Mouse (Mus musculus): ENCODE data around the gene Sox13. TPM values are rescaled to one million over a fixed set of nuclear protein-coding genes. Genes with fewer than 3 reads are reported as not detected.

Sox13 gene
- polyA plus RNA-seq, 1 experiment from 2014 or later = 6.0 TPM

DNA sequence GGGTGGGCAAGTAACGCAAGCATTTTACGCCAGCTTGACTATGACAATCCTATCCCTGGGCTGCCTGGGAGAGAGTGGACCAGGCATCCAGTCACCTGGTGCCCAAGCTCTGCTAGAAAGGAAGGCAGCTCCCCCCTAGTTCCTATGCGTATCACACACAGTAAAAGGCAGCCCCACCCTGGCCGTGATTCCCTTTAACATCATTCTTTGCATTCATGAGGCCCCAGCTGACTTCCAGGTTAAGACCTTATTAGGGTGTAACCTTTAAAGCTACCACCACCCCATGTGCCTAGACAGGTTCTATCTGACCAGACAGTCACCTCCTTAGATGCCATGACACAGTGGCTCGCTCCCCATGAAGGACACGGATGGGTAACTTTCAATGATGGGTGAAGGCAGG is 8.7 kb downstream of the Sox13 start:
- 78% methylated on average over 6 of the region's 6 CpGs for WGBS
- H3K36me3 ChIP-seq (ENCODE audit: control insufficient read depth, insufficient read depth, low read length) = no peaks in the 10 kb centered on the region
- ATAC-seq (ENCODE audit: insufficient number of reproducible peaks, low FRiP score, low TSS enrichment, low read depth) (no peak), DNase-seq (ENCODE audit: low spot score) (no peak)
- no peak overlapping the region for H3K27ac ChIP-seq (replicated peaks; ENCODE audit: low read depth, low read length)
- no peaks in the 10 kb centered on the region; the same call in 1 of the 2 replicates for H3K27me3 ChIP-seq (ENCODE audit: control insufficient read depth, insufficient read depth, low read length)
- no peak overlapping the region for H3K9ac ChIP-seq (ENCODE audit: low read length)
- H3K4me3 ChIP-seq (ENCODE audit: low read depth, low read length) = no peak overlapping the region
- H3K4me2 ChIP-seq (ENCODE audit: low read depth, severe bottlenecking) = no peak overlapping the region
- no peaks in the 10 kb centered on the region for H3K9me3 ChIP-seq (ENCODE audit: control insufficient read depth, low read length)
- H3K4me1 ChIP-seq (ENCODE audit: control insufficient read depth, insufficient read depth, low read length) = peaks cover 17% of the 10 kb centered on the region

DNA sequence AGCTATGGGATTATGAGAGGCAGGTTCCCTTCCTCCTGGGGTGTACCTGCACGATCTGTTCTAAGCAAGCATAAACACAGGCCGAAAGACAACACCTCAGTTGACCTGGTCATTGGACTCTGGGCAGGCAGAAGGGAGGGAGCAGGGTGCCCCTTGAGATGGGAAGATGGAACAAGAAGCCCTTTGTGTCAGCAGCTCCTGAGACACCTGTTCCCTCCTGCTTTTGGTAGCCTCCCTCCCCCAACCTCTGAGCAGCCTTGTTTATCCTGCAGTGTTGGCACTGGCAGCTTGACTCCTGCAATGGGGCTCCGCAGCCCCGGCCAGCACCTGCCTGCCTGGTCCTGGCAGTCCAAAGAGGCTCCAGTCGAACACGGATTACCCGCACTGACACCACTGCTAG is 9.1 kb downstream of the Sox13 start:
- H3K4me2 ChIP-seq (ENCODE audit: low read depth, severe bottlenecking) = no peak overlapping the region
- no peak for DNase-seq (ENCODE audit: low spot score)
- WGBS = 66% methylated on average over 7 of the region's 7 CpGs

DNA sequence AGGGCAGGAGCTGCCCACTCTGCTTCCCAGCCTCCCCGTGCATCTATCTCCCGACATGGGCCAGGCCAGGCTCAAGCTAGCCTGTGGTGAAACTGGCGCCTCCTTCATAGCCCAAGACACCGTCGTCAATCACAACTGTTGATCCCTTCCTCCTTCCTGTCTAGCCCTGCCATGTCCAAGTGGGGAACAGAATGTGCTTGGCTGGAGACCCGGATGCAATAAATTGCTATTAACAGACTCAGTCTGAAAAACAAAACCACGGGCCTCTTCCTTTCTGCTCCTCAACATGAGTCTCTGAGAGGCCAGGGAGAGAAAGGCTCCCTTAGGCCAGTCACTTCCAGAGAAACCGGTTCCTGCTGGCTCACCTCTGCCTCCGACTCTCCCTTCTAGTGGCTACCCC is 11.2 kb downstream of the Sox13 start:
- no peak overlapping the region for H3K9ac ChIP-seq (ENCODE audit: low read length)
- H3K4me2 ChIP-seq (ENCODE audit: low read depth, severe bottlenecking) = no peak overlapping the region
- H3K4me1 ChIP-seq (ENCODE audit: control insufficient read depth, insufficient read depth, low read length) = peaks cover 25% of the 10 kb centered on the region
- H3K4me3 ChIP-seq (ENCODE audit: low read depth, low read length) = no peak overlapping the region
- DNase-seq (ENCODE audit: low spot score) = no peak
- no peaks in the 10 kb centered on the region for H3K36me3 ChIP-seq (ENCODE audit: control insufficient read depth, insufficient read depth, low read length)
- no peak overlapping the region; the same call in 1 of the 2 replicates for H3K27ac ChIP-seq (replicated peaks; ENCODE audit: low read depth, low read length)
- no peaks in the 10 kb centered on the region for H3K27me3 ChIP-seq (ENCODE audit: control insufficient read depth, insufficient read depth, low read length)
- no peak for ATAC-seq (ENCODE audit: insufficient number of reproducible peaks, low FRiP score, low TSS enrichment, low read depth)
- H3K9me3 ChIP-seq (ENCODE audit: control insufficient read depth, low read length) = no peaks in the 10 kb centered on the region
- 54% methylated on average over 9 of the region's 9 CpGs for WGBS

More for the DNA sequence above, 9.1 kb downstream of the Sox13 start:
- no peak overlapping the region for H3K27ac ChIP-seq (replicated peaks; ENCODE audit: low read depth, low read length)
- no peak for ATAC-seq (ENCODE audit: insufficient number of reproducible peaks, low FRiP score, low TSS enrichment, low read depth)
- H3K9me3 ChIP-seq (ENCODE audit: control insufficient read depth, low read length) = no peaks in the 10 kb centered on the region
- H3K36me3 ChIP-seq (ENCODE audit: control insufficient read depth, insufficient read depth, low read length) = no peaks in the 10 kb centered on the region
- no peaks in the 10 kb centered on the region; the same call in 1 of the 2 replicates for H3K27me3 ChIP-seq (ENCODE audit: control insufficient read depth, insufficient read depth, low read length)
- no peak overlapping the region for H3K9ac ChIP-seq (ENCODE audit: low read length)
- no peak overlapping the region for H3K4me3 ChIP-seq (ENCODE audit: low read depth, low read length)
- peaks cover 15% of the 10 kb centered on the region for H3K4me1 ChIP-seq (ENCODE audit: control insufficient read depth, insufficient read depth, low read length)

DNA sequence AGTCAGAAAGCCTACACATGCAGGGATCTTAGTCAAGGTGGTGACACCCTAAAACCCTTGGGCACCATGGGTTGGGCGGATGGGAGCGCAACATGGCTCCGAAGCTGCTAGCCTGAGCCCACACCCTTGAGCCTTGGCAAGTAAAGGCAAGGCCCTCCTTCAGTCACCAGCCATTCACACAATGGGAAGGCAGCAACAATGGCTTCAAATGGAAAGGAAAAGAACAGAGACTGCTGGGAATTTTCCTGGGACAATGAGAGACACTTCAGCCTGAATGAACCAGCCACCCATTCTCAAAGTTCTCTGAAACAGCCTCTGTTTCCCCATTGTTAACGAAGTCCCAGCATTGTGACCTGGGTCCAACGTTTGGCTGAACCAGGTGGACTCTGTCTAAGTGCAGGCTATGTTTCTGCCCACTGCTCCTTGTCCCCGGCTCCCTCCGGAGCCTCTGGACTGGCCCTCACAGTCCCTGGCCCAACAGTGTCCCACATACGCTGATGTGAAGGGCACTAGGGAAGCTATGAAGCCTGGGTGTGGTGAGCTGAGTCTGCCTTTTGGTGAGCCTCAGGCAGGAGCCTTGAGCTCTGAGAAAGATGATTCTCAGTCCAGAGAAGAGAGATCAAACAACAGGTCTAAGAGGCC is 12.6 kb downstream of the Sox13 start:
- H3K4me1 ChIP-seq (ENCODE audit: control insufficient read depth, insufficient read depth, low read length) = peaks cover 21% of the 10 kb centered on the region
- no peak for ATAC-seq (ENCODE audit: insufficient number of reproducible peaks, low FRiP score, low TSS enrichment, low read depth)

DNA sequence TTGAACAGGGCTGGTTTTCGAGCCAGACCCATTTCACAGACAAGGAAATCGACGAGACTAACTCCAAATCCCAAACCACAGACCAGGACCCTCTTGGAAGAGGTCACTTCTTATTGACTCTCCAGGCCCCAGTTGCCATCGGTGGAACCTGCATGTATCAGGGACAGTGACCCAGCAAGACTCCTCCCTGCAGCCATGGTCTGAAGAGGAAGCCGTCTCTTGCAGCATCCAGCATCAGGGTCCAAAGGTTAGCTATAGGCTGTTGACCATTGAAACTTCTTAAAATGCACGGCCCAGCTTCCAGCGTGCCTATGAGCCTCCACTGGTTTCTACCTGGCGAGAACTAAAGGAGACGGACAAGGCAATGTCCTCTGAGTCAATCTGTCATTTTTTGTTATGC is 14.4 kb downstream of the Sox13 start:
- no peak overlapping the region for H3K4me3 ChIP-seq (ENCODE audit: low read depth, low read length)
- no peak overlapping the region for H3K4me2 ChIP-seq (ENCODE audit: low read depth, severe bottlenecking)
- peaks cover 18% of the 10 kb centered on the region for H3K4me1 ChIP-seq (ENCODE audit: control insufficient read depth, insufficient read depth, low read length)
- DNase-seq (ENCODE audit: low spot score) (no peak), ATAC-seq (ENCODE audit: insufficient number of reproducible peaks, low FRiP score, low TSS enrichment, low read depth) (no peak)
- no peaks in the 10 kb centered on the region for H3K9me3 ChIP-seq (ENCODE audit: control insufficient read depth, low read length)
- H3K36me3 ChIP-seq (ENCODE audit: control insufficient read depth, insufficient read depth, low read length) = no peaks in the 10 kb centered on the region
- 55% methylated on average over 9 of the region's 9 CpGs for WGBS
- H3K9ac ChIP-seq (ENCODE audit: low read length) = no peak overlapping the region
- H3K27ac ChIP-seq (replicated peaks; ENCODE audit: low read depth, low read length) = no peak overlapping the region; the same call in 1 of the 2 replicates
- H3K27me3 ChIP-seq (ENCODE audit: control insufficient read depth, insufficient read depth, low read length) = no peaks in the 10 kb centered on the region

More for the DNA sequence above, 12.6 kb downstream of the Sox13 start:
- H3K9ac ChIP-seq (ENCODE audit: low read length) = no peak overlapping the region
- H3K4me2 ChIP-seq (ENCODE audit: low read depth, severe bottlenecking) = no peak overlapping the region
- H3K9me3 ChIP-seq (ENCODE audit: control insufficient read depth, low read length) = no peaks in the 10 kb centered on the region
- no peaks in the 10 kb centered on the region for H3K27me3 ChIP-seq (ENCODE audit: control insufficient read depth, insufficient read depth, low read length)
- no peak for DNase-seq (ENCODE audit: low spot score)
- 81% methylated on average over 8 of the region's 8 CpGs for WGBS
- no peaks in the 10 kb centered on the region for H3K36me3 ChIP-seq (ENCODE audit: control insufficient read depth, insufficient read depth, low read length)
- H3K27ac ChIP-seq (replicated peaks; ENCODE audit: low read depth, low read length) = no peak overlapping the region
- no peak overlapping the region for H3K4me3 ChIP-seq (ENCODE audit: low read depth, low read length)

DNA sequence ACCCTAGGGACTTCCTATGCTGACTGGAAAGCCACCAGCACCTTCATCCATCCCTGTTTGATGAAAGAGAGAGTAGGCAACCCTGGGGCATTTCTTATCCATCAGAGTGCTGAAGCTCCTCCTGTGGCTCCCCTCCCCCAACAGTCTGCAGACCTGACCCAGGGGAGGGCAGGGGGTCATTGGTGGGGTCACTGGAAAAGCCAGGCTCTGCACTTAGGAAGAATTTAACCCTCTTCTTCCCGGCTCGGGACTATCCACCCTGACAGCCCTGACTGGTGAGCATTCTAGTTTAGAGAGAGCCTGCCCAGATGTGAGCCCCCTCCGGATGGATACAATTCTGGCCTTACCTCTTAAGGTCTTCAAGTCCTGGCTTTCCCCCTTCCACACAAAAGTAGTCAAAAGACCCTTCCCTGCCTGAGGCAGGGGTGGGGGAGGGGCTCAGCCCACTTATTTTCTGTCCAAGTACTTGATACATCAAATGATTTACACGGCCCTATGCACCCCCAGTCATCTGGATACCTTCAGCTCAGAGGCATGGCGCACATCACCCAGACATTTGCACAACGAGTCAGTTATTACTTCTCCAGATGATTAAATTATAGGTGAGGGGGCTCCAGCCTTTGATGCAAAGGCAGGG is 15.2 kb downstream of the Sox13 start:
- H3K4me1 ChIP-seq (ENCODE audit: control insufficient read depth, insufficient read depth, low read length) = peaks cover 18% of the 10 kb centered on the region

DNA sequence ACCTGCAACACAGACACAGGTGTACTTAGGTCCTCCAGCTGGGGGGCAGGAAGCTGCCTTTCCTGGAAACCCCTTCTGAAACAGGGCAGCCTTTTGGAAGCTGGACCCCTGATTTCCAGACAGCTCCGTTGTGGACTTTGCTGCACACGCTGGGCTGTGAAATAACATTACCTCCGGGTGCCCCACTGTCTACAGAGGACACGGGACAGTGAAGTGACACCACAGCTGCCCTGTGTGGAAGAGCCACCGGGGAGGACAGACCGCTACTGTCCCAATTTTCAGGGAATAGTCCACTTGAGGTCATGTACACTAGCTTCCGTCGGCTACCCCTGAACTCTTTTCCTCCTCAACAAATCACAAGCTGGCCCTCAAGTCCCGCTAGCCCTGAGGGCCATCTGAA is 15.9 kb downstream of the Sox13 start:
- no peaks in the 10 kb centered on the region for H3K9me3 ChIP-seq (ENCODE audit: control insufficient read depth, low read length)
- peak overlapping the region; percentile 30; the same call in 1 of the 2 replicates for H3K27ac ChIP-seq (replicated peaks; ENCODE audit: low read depth, low read length)
- H3K27me3 ChIP-seq (ENCODE audit: control insufficient read depth, insufficient read depth, low read length) = no peaks in the 10 kb centered on the region
- no peak for DNase-seq (ENCODE audit: low spot score)
- no peak overlapping the region for H3K4me3 ChIP-seq (ENCODE audit: low read depth, low read length)
- H3K4me1 ChIP-seq (ENCODE audit: control insufficient read depth, insufficient read depth, low read length) = peaks cover 18% of the 10 kb centered on the region
- H3K36me3 ChIP-seq (ENCODE audit: control insufficient read depth, insufficient read depth, low read length) = no peaks in the 10 kb centered on the region
- H3K4me2 ChIP-seq (ENCODE audit: low read depth, severe bottlenecking) = no peak overlapping the region
- 0 out of 2 replicates have a peak overlapping the region, but pooled peaks have one; percentile 4 for H3K9ac ChIP-seq (ENCODE audit: low read length)
- ATAC-seq (ENCODE audit: insufficient number of reproducible peaks, low FRiP score, low TSS enrichment, low read depth) = no peak
- 28% methylated on average over 9 of the region's 9 CpGs for WGBS

More for the DNA sequence above, 15.2 kb downstream of the Sox13 start:
- Histone ChIP-seq H3K4me3 (ENCODE audit: low read depth, low read length) (no peak overlapping the region), H3K9ac (ENCODE audit: low read length) (no peak overlapping the region; the same call in 1 of the 2 replicates), H3K9me3 (ENCODE audit: control insufficient read depth, low read length) (no peaks in the 10 kb centered on the region), H3K27ac (replicated peaks; ENCODE audit: low read depth, low read length) (no peak overlapping the region; the same call in 1 of the 2 replicates), H3K36me3 (ENCODE audit: control insufficient read depth, insufficient read depth, low read length) (no peaks in the 10 kb centered on the region), H3K4me2 (ENCODE audit: low read depth, severe bottlenecking) (peak overlapping the region; percentile 8; the same call in 1 of the 2 replicates), H3K27me3 (ENCODE audit: control insufficient read depth, insufficient read depth, low read length) (no peaks in the 10 kb centered on the region)
- DNase-seq (ENCODE audit: low spot score) (peak; percentile 64), ATAC-seq (ENCODE audit: insufficient number of reproducible peaks, low FRiP score, low TSS enrichment, low read depth) (no peak)
- WGBS = 1% methylated on average over 6 of the region's 6 CpGs

DNA sequence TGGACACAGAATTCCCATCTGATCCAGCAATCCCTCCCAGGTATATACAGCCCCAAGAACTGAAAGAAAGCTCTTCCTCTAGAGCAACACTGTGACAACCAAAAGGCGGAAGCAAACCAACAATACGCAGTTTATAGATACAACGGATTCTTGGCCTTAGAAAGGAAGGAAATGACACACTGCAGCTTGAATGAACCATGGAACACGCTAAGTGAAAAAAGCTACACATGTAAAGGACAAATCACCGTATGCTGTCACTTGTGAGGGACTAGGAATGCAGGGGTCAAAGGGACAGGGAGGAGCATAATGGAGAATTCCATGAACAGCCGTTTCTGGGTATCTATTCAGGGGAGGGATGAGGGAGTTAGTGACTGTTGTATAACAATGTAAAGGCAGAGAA is 16.7 kb downstream of the Sox13 start:
- no peak for DNase-seq (ENCODE audit: low spot score)
- Histone ChIP-seq H3K4me2 (ENCODE audit: low read depth, severe bottlenecking) (no peak overlapping the region), H3K4me1 (ENCODE audit: control insufficient read depth, insufficient read depth, low read length) (peaks cover 18% of the 10 kb centered on the region), H3K9ac (ENCODE audit: low read length) (no peak overlapping the region), H3K36me3 (ENCODE audit: control insufficient read depth, insufficient read depth, low read length) (no peaks in the 10 kb centered on the region), H3K4me3 (ENCODE audit: low read depth, low read length) (no peak overlapping the region), H3K27ac (replicated peaks; ENCODE audit: low read depth, low read length) (no peak overlapping the region), H3K9me3 (ENCODE audit: control insufficient read depth, low read length) (no peaks in the 10 kb centered on the region), H3K27me3 (ENCODE audit: control insufficient read depth, insufficient read depth, low read length) (no peaks in the 10 kb centered on the region)
- 66% methylated on average over 6 of the region's 6 CpGs for WGBS
- no peak for ATAC-seq (ENCODE audit: insufficient number of reproducible peaks, low FRiP score, low TSS enrichment, low read depth)

Measured in limb, embryonic 11.5 days (tissue).